Mouse (Mus musculus): Measurements from ENCODE around the gene Acsl3.

- TF ChIP-seq POLR2A (IDR thresholded peaks at IDR 0.05; ENCODE audit: borderline replicate concordance, control insufficient read depth, low read depth, low read length) (no peak), CTCF (IDR thresholded peaks at IDR 0.05; ENCODE audit: control insufficient read depth, insufficient read depth, low read length) (no peak)
Observed at GRCm38 (mm10) chr1:78696305-78696704, 38.7 kb downstream of the Acsl3 start.
